Mouse (Mus musculus): ENCODE measurements around the gene Nmrk2.
A peak's percentile ranks its signal among the peaks of the same experiment; 100 is the strongest.
"Not testable (repeated sequence)": the region's sequence is repeated elsewhere in the genome, so short reads cannot be mapped to it uniquely, and the experiment has no call there.

Nmrk2 gene

DNA sequence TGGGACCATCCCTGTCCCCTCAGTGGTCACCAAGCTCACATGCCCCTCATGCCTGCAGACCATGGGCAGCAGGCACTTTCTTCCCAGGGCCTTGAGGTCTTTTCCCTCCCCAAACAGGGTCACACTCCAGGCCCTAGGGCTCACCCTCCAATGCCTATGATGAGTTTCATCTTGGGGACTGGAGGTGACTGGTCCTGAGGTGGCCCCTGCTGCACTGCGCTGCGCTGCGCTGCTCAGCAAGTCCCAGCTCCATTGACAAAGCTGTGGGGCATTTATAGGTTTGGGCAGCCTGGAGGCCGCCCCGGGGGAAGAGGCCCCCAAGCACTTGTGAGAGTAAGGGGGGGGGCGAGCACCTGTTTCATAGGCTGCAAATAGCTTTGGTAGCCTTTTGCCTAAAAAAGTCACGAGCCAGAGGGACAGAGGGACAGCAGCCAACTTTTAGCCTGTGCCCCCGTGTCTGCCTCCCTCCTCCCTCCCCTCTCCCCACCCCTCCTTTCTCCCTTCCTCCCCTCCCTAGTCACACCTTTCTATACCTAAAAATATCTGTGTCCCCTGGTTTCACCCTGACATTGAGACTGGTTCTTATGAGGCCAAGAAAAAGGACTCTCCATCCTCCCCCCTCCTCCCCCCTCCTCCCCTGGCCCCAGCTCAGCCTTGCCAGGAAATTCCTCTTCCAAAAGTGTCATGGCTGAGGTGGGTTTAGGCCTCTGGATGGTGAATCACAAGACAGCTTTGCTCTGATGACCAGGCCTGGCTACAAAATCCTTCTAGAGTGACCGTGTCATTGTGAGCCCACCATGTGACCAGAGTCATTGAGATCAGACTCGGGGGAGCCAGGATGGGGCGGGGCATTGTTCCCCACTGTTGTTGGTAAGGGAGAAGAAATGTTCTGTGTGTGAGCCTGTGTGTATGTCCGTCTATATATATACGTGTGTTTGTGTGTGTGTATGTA lies at the start of gene Nmrk2:
TSS of gene Nmrk2 (minus strand) at position 245 of the 952 bp plus-strand sequence.
- DNase-seq (ENCODE audit: extremely low spot score, low read depth, low spot score) = no peak

DNA sequence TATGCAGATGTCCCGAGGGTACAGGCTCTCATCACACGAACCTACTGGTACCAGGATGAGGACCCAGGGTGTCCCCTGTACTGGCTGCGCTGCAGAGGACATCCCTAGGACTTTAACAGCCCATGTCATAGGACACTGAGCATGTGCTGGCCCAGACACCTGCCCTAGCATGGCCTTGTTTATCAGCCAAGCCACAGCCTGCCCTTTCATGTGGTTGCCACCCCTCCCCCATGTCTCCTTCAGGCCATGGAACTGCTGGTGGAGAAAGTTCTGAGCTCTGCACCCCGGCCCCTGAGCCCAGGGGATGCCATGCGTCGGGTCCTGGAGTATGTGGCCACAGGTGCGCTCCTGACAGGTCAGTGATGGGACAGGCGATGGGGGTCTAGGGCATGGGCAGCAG lies 47.6 kb upstream of the Nmrk2 start:
- no peak for DNase-seq (ENCODE audit: extremely low spot score, low read depth, low spot score)

DNA sequence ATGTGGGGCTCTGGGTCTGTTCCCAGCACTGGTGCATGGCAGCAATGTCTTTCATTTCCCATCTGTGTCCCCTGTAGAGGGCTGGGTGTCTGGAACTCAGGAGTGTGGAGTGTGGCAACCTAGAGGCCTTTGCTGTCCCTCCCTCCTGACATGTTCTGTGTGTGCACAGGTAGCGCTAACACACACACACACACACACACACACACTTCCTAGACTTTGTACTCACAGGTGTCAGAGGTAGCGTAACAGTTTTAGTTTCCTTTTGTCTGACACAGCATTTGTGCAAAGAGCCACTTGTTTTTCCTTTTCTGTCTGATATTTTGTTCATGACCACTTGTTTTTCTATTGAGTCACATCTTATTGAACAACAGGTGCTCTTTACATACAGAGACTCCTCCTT lies 46.0 kb upstream of the Nmrk2 start:
- DNase-seq (ENCODE audit: extremely low spot score, low read depth, low spot score) = no peak

DNA sequence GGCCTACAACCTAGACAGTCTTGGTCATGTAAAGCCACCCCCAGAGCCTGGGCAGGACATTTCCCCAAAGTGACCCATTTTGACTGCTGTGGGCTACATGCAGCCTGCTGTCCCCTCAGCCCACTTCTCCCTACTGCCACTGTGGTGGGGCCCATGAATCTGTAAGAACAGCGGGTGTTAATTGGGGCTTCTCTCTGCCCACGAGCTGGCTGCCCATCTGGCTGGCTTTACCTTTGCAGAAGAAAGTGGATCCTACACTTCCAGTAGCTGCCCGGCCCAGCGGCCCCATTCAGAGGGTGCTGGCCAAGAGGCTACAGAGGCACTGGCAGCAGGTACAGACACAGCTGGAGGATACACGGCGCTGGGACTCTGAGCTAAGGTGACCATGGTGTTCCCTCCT lies 43.3 kb upstream of the Nmrk2 start:
- DNase-seq (ENCODE audit: extremely low spot score, low read depth, low spot score) = no peak

DNA sequence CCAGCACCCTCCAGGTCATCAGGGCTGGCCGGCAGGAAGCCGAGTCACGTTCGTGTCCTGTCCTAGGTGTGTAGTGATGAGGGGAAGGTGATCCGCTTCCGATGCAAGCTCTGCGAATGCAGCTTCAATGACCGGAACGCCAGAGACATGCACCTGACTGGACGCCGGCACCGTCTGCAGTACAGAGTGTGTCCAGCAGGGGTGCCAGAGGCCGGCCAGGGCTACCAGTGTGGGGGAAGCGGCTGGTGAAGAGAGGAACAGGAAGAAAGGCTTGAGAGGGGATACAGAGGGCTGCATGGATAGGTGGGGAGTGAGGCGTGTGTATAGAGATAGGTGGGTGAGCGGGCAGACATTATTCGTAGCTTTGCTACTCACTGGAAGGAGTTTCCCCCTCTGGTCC lies 42.7 kb upstream of the Nmrk2 start:
- no peak for DNase-seq (ENCODE audit: extremely low spot score, low read depth, low spot score)

DNA sequence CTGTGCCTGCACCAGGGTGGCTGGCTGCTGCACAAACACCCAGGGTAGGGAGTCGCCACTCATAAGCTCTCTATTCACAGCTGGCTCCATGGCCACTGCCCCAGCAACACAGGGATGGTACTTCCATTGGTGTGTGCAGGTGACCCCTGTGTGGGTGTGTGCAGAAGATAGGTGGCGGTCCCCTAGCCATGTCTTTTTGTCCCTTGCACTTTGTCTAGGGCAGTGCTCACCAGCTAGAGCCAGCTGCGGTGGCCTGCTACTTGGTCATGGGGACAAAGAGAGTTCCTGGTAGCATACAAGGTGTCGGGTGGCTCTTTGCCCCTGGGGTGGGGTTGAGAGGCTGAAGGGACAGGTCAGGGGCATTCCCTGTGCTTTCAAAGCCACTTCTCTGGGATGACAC lies 42.3 kb upstream of the Nmrk2 start:
- no peak for DNase-seq (ENCODE audit: extremely low spot score, low read depth, low spot score)

DNA sequence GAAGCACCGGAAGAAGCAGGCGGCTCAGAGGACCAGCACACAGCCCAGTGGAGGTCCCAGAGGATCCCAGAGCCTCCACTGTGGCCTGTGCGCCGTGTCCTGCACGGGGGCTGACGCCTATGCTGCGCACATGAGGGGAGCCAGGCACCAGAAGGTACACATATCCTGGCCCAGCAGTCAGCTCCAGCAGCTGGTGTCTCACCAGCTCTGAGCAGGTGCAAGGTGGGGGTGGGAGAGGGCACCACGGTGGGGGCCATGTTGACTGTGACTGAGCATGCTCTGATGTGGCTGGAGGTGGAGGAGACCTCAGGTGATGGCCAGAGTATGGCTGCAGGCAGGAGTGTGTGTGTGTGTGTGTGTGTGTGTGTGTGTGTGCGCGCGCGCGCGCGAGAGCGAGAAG lies 40.2 kb upstream of the Nmrk2 start:
- DNase-seq (ENCODE audit: extremely low spot score, low read depth, low spot score) = no peak

DNA sequence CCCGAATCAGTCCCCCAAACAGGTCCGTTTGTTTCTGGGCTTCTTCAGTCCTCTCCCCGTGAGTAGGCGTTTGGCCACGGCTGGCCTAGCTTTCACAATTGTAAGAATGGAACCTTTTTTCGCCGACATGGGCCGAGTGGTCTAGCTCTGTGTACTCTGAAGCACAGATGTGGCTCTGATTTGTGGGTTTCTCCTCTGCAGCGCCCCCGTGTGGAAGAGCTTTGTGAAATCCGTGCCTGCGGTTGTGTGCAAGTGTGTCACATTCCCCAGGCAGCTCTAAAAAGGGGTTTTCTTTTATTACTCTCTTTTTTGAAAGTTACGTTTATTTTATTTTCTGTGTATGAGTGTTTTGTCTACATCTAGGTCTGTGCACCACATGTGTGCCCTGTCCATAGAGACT lies 39.0 kb upstream of the Nmrk2 start:
- no peak for DNase-seq (ENCODE audit: extremely low spot score, low read depth, low spot score)

DNA sequence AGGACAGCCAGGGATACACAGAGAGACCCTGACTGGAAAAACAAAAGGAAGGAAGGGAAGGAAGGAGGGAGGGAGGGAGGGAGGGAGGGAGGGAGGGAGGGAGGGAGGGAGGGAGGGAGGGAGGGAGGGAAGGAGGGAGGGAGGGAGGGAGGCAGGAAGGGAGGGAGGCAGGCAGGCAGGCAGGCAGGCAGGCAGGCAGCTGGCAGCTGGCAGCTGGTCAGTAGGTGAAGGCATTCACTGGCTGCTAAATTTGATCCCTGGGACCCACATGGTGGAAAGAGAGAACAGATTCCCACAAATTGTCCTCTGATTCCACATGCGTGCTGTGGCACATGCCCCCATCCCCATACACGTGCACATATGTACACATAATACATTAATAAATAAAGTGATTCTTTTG lies 36.8 kb upstream of the Nmrk2 start:
- no peak for DNase-seq (ENCODE audit: extremely low spot score, low read depth, low spot score)

DNA sequence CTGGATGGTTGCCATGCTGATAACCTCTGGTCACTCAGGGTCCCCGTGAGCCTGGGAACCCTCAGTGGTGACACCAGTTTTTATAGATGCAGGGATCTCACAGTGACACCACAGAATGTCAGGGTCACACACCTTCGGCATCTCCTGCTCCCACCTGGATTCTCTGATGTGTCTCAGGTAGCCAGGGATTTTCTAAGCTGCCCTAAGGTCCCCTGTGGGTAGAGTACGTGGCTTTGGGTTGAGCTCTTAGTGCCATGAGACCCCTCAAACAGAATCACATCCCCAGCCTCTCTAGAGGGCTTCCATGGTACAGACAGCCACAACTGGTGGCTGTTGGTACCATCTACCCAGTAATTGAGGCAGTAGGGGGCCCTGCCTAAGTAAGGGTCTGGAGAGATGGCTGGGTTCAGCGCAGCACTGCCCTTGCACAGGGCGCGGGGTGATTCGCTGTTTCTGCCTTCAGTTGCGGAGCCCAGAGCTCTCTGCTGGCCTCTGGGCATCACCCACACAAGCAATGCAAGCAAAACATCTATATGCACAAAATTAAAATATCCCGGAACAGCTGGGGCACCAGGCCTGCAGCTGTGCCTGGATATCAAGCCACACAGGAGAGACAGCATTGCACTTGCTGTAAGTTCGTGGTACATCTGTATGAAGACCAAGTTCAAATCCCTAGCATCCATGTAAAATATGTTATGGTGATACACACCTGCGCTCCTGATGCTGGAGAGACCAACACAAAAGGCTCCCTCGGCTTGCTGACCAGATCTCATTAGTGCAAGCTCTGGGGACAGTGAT lies 34.8 kb upstream of the Nmrk2 start:
- DNase-seq (ENCODE audit: extremely low spot score, low read depth, low spot score) = no peak

DNA sequence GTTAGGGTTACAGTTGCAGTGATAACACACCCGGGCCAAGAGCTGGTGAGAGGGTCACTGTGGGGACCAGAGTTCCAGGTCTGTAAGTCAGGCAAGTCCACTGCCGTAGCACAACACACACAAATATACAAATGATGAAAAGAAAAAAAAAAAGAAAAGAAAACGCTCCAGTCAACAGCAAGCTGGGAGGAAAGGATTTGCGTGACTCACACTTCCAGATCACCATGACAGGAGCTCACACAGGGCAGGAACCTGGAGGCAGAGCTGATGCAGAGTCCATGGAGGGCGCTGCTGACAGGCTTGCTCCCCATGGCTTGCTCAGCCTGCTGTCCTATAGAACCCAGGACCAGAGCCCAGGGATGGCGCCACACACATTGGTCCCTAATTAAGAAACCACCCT lies 32.4 kb upstream of the Nmrk2 start:
- DNase-seq (ENCODE audit: extremely low spot score, low read depth, low spot score) = no peak

DNA sequence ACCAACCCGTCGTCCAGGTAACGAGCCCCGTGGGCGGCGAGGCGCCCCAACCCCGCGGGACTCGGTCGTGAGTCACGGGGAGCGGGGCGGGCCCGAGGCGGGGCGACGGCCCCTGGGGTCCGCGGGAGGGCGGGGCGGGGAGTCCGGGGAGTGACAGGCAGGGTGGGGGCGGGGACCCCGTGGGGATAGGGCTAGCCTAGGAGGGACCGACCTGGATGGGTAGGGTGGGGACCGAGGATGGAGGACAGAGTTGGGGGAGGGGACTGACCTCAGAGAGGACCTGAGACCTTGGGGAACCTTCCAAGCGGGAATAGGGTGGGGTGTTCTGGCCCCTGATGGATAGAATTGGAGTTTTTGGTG lies 31.4 kb upstream of the Nmrk2 start:
- no peak for DNase-seq (ENCODE audit: extremely low spot score, low read depth, low spot score)

DNA sequence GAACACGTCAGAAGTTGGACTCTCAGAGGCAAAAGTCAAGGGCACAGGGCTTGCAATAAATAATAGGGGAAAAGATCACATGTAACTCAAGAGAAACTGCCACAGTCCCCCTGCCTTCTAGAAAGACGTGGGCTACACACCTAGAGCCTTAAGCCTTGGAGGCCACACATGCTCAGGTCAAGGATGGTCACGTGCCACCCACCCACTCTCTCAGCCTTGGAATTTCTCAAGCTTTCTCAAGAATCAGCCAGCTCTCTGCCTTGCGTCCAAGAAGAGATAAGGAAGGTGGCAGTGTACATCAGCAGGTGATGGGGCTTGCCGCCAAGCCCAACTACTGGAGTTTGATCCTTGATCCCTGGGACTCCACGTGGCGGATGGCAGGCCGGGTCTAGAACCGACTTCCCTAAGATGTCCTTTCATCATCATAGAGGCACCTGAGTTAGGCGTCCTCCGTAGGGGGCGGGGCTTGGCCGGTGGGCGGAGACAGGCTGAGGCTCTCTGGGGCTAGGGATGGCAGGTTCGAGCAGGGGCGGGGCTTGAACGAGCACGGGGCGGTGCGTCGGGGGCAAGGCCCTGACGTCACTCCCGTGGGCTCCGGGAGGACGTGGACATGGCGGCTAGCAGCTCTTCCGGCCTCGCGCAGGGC lies 30.9 kb upstream of the Nmrk2 start, which contains the start of gene Zfr2:
TSS of gene Zfr2 (plus strand) at position 576 of the 646 bp plus-strand sequence.
- DNase-seq (ENCODE audit: extremely low spot score, low read depth, low spot score) = peak; percentile 44

DNA sequence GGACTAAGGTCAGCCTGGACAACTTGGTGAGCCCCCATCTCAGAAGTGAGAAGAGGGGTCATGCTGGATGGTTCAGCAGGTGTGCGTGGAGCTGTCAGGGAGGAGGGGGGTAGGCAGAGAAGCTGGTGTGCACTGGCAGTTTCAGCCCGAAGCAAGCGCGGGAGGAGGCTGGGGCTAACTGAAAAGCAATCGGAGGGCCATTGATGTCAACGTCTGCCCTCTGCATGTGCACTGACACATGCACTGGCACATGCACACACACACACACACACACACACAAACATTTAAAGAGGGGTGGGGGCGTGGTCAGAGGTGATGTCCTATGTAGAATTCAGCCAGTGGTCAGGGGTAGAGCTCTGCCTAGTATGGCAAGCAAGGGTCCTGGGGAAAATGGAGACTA lies 29.6 kb upstream of the Nmrk2 start:
- no peak for DNase-seq (ENCODE audit: extremely low spot score, low read depth, low spot score)

DNA sequence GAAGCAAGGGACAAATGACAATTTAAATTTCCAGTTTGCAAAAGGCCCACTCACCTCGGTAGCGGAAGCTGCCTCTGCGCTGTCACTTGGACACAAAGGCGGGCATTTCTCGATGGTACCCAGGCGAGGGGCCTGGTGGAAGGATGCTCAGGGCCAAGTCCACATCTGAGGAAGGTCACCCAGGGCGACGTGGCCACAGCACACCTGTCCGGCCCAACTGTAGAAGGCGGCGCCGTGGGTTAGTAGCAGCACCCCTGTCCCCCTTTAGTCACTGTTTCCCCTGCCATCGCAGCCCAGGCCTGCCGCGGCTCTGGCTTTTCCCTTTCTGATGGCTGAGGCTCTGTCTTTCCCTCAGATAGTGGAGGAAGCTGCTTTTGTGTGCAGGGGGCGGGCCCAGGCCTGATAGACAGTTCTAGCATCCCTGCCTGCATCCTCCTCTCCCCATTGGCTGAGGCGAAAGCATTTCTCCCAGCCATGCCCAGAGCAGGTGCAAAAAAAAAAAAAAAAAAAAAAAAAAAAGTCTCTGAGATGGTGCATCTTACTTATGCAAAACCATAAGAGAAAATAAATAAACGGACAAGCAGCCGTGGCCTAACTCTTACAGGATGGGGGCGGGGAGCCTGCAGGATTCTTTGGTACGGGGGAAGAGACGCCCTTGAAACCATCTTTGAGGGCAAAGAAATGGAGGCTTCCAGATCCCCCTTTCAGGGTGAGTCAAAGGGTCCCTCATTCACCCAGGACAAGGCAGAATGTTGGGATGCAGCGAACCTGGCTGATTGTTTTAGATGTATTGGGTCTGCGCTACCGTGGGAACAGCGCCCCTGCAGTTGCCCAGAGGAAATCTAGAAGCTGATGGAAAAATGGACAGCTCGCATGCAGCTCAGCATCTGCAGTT lies 28.8 kb upstream of the Nmrk2 start, which contains the start of gene Atcay:
TSS of gene Atcay (minus strand) at position 396 of the 895 bp plus-strand sequence.
- no peak for DNase-seq (ENCODE audit: extremely low spot score, low read depth, low spot score)

DNA sequence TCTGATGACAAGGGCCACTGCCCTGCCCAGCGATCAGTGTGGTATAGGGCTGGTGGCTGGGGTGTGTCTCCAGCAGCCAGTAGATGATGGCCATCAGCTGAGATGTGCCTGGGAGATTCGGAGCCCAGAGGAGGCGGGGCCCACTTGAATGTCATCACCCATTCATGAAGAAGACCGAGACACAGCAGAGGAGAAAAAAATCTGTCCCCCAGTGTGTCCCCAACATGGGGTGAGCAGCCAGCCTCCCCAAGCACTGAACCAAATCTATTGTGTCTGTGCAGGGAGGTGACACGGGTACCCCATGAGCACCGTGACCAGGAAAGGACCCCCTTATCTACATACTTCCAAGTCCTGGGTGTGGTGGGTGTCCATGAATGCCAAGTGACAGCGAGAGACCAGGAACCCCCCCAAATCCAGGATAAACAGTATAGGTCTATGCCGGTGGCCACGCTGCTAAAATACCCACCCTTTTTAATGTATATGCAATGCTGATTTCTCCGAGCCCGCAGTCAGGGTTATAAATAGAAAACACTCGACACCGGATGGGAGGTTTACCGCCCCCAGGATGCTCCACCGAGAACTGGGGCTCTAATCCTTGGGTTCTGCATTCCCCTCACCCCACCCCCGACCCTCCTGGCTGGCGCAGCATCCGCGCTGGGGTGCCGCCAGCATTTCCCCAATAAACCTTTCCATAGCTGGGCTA lies 28.0 kb upstream of the Nmrk2 start:
- no peak for DNase-seq (ENCODE audit: extremely low spot score, low read depth, low spot score)

DNA sequence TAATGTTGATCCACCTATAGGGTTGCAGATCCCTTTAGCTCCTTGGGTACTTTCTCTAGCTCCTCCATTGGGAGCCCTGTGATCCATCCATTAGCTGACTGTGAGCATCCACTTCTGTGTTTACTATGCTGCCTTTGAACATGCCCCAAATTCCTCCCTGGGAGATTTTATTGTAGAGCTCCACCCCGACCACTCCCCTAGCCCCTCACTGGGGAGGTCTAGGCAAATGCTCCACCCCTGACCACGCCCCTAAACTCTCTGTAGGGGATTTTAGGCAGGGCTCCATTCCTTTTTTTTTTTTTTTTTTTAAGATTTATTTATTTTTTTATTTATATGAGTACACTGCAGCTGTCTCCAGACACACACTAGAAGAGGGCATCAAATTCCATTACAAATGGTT lies 21.9 kb upstream of the Nmrk2 start:
- DNase-seq (ENCODE audit: extremely low spot score, low read depth, low spot score) = not testable (repeated sequence)

DNA sequence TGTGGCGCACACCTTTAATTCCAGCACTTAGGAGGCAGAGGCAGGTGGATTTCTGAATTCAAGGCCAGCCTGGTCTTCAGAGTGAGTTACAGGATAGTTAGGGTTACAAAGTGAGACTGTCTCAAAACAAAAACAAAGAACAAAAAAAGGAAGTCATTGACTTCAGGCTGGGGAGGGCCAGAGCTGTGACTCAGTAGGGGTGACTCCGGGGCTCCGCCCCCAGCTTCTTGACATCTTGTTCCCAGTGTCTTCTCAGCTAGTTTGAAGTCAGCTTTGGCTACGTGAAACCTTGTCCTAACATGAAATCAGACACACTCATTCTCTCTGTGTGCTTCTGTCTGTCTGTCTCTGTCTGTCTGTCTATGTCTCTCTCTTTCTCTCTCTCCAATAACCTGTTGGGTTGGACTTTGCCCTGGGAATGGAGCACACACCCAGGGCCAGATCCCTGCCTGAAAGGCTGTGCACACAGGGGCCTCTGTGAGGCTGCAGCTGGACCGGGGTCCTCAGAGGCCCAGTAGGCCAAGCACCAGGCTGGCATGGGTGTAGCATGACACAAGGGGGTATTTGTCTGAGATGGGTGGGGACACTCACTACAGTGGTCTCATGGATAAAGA lies 19.7 kb upstream of the Nmrk2 start:
- no peak for DNase-seq (ENCODE audit: extremely low spot score, low read depth, low spot score)

DNA sequence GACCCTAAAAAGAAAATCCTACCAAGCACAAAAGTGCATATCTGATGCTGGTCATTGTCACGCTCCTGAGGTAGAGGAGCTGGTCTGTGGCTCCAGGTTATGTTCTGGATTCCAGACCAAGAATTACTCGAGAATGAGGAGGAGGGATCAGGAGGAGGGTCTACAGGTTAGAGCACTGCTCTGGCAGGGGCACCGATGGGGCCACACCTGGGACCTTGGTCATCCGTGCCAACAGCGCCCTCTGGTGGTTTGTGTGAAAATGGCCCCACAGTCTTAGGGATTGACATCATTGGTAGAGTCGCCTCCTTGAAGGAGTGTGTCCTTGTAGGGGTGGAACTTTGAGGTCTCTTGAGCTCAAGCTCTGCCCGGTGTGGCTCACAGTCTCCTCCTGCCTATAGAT lies 16.1 kb upstream of the Nmrk2 start:
- DNase-seq (ENCODE audit: extremely low spot score, low read depth, low spot score) = no peak
